Mouse (Mus musculus): ENCODE results near the gene Pms2.

DNA sequence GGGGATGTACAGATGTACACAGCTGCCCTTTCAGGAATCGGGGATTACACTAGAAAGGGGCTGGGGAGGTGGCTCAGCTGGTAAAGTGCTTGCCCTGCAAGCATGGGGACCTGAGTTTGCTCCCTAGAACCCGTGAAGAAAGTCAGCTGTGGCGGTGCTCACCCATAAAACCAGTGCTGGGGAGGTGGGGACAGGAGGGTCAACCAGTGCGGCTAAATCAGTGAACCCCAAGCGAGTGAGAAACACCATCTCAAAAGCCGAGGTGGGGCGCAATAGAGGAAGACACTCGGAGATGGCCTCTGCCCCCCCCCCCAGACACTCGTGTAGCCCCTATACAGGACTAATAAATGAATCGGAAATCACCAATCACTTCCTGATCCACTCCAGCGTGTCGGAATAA is 56.9 kb downstream of the Pms2 start:
- no peak for TF ChIP-seq SRF (IDR thresholded peaks at IDR 0.05; ENCODE audit: control insufficient read depth, insufficient read length, low read depth)
- TF ChIP-seq POLR2A (IDR thresholded peaks at IDR 0.05; ENCODE audit: insufficient read length, low read depth): no peak
- no peak for TF ChIP-seq TCF12 (IDR thresholded peaks at IDR 0.05; ENCODE audit: insufficient read depth, poor library complexity, severe bottlenecking)
- no peak for TF ChIP-seq E2F4 (IDR thresholded peaks at IDR 0.05; ENCODE audit: insufficient read depth)
- no peak for TF ChIP-seq REST (IDR thresholded peaks at IDR 0.05; ENCODE audit: insufficient read depth, insufficient read length)
- TF ChIP-seq USF1 (IDR thresholded peaks at IDR 0.05; ENCODE audit: low read depth): no peak
